Mouse (Mus musculus) embryonic fibroblast, embryonic 13.5 days (primary cell): ENCODE results near the gene Son.

Experiments
- CTCF ChIP-seq: IDR thresholded peaks from 2 replicates; pipeline ENCODE4 v1.5.1; 2011; ENCODE audit warnings: mild to moderate bottlenecking, control low read depth, low read length, moderate library complexity, borderline replicate concordance; ENCODE audit not compliant: insufficient read depth
- POLR2A ChIP-seq: IDR thresholded peaks from 2 replicates; pipeline ENCODE4 v1.6.1; 2011; ENCODE audit warnings: low read depth, mild to moderate bottlenecking, control low read depth, low read length, moderate library complexity

DNA sequence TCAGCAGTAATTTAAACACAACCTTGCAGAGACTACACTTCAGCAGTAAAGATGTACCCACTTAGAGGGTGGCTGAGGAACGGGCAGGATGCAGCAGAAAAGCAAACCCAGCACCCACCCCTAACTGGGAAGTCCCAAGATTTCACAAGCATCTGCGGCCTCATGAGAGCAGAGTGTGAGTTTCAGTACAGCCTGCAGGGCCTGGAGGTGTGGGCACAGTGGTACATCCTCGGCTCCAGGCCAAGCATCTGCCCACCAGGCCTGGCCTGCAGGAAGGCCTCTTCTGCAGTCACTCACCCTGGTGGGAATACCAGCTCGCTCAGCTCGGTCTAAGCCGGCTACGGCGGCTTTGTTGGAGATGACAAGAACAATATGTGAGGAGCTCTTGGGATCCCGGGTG lies 24.2 kb upstream of the Son start:
- no peak for TF ChIP-seq CTCF
- no peak for TF ChIP-seq POLR2A
